Mouse (Mus musculus) naive thymus-derived CD4-positive, alpha-beta T cell, adult 2 months (primary cell): ENCODE data around the gene Elmo1.

Source experiments
- DNase-seq: peaks from one replicate; pipeline ENCODE4 v3.0.0-alpha.2; 2011; ENCODE audit warnings: low read depth

The Elmo1 gene

GRCm38 (mm10) chr13:20157059-20157458 is 66.7 kb downstream of the Elmo1 start:
- DNase-seq: no peak

GRCm38 (mm10) chr13:20157529-20157928 is 67.1 kb downstream of the Elmo1 start:
- DNase-seq: no peak

GRCm38 (mm10) chr13:20163339-20163954 is 73.1 kb downstream of the Elmo1 start:
- DNase-seq: no peak

GRCm38 (mm10) chr13:20164837-20165236 is 74.4 kb downstream of the Elmo1 start:
- no peak for DNase-seq

- no peak for DNase-seq
Measured at GRCm38 (mm10) chr13:20173987-20174654, 83.7 kb downstream of the Elmo1 start.

- DNase-seq: no peak
Measured at GRCm38 (mm10) chr13:20174655-20175280, 84.4 kb downstream of the Elmo1 start.

GRCm38 (mm10) chr13:20180738-20181137 is 90.3 kb downstream of the Elmo1 start:
- no peak for DNase-seq

- DNase-seq: no peak
Measured at GRCm38 (mm10) chr13:20181321-20181720, 90.9 kb downstream of the Elmo1 start.

- no peak for DNase-seq
Measured at GRCm38 (mm10) chr13:20182239-20182825, 91.9 kb downstream of the Elmo1 start.

- peak; percentile 78 for DNase-seq
Measured at GRCm38 (mm10) chr13:20183512-20184238, 93.3 kb downstream of the Elmo1 start.

- DNase-seq: peak; percentile 74
Measured at GRCm38 (mm10) chr13:20184239-20185033, 94.0 kb downstream of the Elmo1 start.

- peak; percentile 91 for DNase-seq
Measured at GRCm38 (mm10) chr13:20185034-20185846, 94.8 kb downstream of the Elmo1 start.

- DNase-seq: no peak
Measured at GRCm38 (mm10) chr13:20185847-20186213, 95.4 kb downstream of the Elmo1 start.

GRCm38 (mm10) chr13:20187647-20188046 is 97.3 kb downstream of the Elmo1 start:
- DNase-seq: no peak

GRCm38 (mm10) chr13:20192009-20192584 is 101.7 kb downstream of the Elmo1 start:
- DNase-seq: no peak

- no peak for DNase-seq
Measured at GRCm38 (mm10) chr13:20200582-20200981, 110.2 kb downstream of the Elmo1 start.

GRCm38 (mm10) chr13:20202617-20203016 is 112.2 kb downstream of the Elmo1 start:
- DNase-seq: no peak

- no peak for DNase-seq
Measured at GRCm38 (mm10) chr13:20204165-20204564, 113.8 kb downstream of the Elmo1 start.

GRCm38 (mm10) chr13:20205007-20205745 is 114.8 kb downstream of the Elmo1 start:
- no peak for DNase-seq

- DNase-seq: no peak
Measured at GRCm38 (mm10) chr13:20205746-20206145, 115.3 kb downstream of the Elmo1 start.
